Mouse (Mus musculus) forebrain, postnatal 0 days (tissue): Measurements from ENCODE around the gene Tmem42. TPM values are rescaled to one million over a fixed set of nuclear protein-coding genes. Genes with fewer than 3 reads are reported as not detected.

Source experiments
- ATAC-seq: fragments of 200-750 bp; cut with Nextera tagmentation; 2 replicates; pipeline ENCODE4 v1.8.0; 2017; ENCODE audit warnings: mild to moderate bottlenecking, moderate library complexity
- DNase-seq: peaks from one replicate; pipeline ENCODE4 v3.0.0-alpha.2; 2015
- H3K27ac ChIP-seq: fragments of 300-500 bp; sonication (generic); 2 replicates; pipeline ENCODE4 v1.5.1; 2014; ENCODE audit warnings: low read depth, mild to moderate bottlenecking, antibody characterized with exemption, low read length, moderate library complexity, mixed read lengths
- H3K27me3 ChIP-seq: fragments of 300-500 bp; sonication (generic); 2 replicates; pipeline ENCODE4 v1.6.1; 2014; ENCODE audit warnings: mild to moderate bottlenecking, low read length, mixed read lengths; ENCODE audit not compliant: insufficient read depth
- H3K36me3 ChIP-seq: fragments of 300-500 bp; sonication (generic); 2 replicates; pipeline ENCODE4 v1.6.1; 2014; ENCODE audit warnings: mild to moderate bottlenecking, moderate library complexity; ENCODE audit not compliant: insufficient read depth
- H3K4me1 ChIP-seq: fragments of 300-500 bp; sonication (generic); 2 replicates; pipeline ENCODE4 v1.6.1; 2014; ENCODE audit warnings: antibody characterized with exemption; ENCODE audit not compliant: insufficient read depth
- H3K4me2 ChIP-seq: fragments of 300-500 bp; sonication (generic); 2 replicates; pipeline ENCODE4 v1.6.1; 2014; ENCODE audit warnings: low read depth, mild to moderate bottlenecking, moderate library complexity
- H3K4me3 ChIP-seq: fragments of 300-500 bp; sonication (generic); 2 replicates; pipeline ENCODE4 v1.5.1; 2014; ENCODE audit warnings: low read depth, low read length, mixed read lengths
- H3K9ac ChIP-seq: fragments of 300-500 bp; sonication (generic); 2 replicates; pipeline ENCODE4 v1.6.1; 2014; ENCODE audit warnings: mild to moderate bottlenecking
- H3K9me3 ChIP-seq: fragments of 300-500 bp; sonication (generic); 2 replicates; pipeline ENCODE4 v1.6.1; 2016; ENCODE audit warnings: low read length
- CTCF ChIP-seq: sonication (generic); IDR thresholded peaks from 2 replicates; pipeline ENCODE4 v1.5.1; 2016; ENCODE audit warnings: antibody characterized with exemption, control low read depth, low read depth
- WGBS: fragments of 180-500 bp; shearing (Covaris S2); extraction: QIAGEN DNeasy Blood & Tissue Kit; methylation state at CpG from one replicate; pipeline ENCODE4 v1.1.7; 2014; 5-methylcytosine and 5-hydroxymethylcytosine counted together
- polyA plus RNA-seq: library from polyadenylated mRNA; unstranded; fragments of >200 nt; fragmentation: Nextera tagmentation; extraction: Ambion mirVana; gene quantifications from 2 replicates; pipeline ENCODE4 v1.2.1, GENCODE M21; 2015
- total RNA-seq: library from RNA; depleted of rRNA; stranded (reverse); fragments of >200 nt; gene quantifications from 2 replicates; pipeline ENCODE4 v1.2.3, GENCODE M21; 2014; rRNA removed

The Tmem42 gene
- total and polyA plus RNA-seq, 2 experiments from 2014 or later: 17.7 to 33.6 TPM

GRCm38 (mm10) chr9:123024201-123024600, 3.1 kb downstream of the Tmem42 start:
- WGBS: 90% methylated on average over 2 of the region's 2 CpGs
- no peaks in the 10 kb centered on the region for H3K9me3 ChIP-seq
- ATAC-seq (no peak), DNase-seq (no peak)
- H3K4me3 ChIP-seq: no peak overlapping the region
- H3K4me1 ChIP-seq: peaks cover 11% of the 10 kb centered on the region; the same call in 1 of the 2 replicates
- no peak for TF ChIP-seq CTCF
- no peak overlapping the region for H3K4me2 ChIP-seq
- no peaks in the 10 kb centered on the region for H3K36me3 ChIP-seq
- no peaks in the 10 kb centered on the region for H3K27me3 ChIP-seq
- H3K27ac ChIP-seq: no peak overlapping the region
- no peak overlapping the region for H3K9ac ChIP-seq

- H3K4me1 ChIP-seq: no peaks in the 10 kb centered on the region
- 86% methylated on average over 13 of the region's 13 CpGs for WGBS
- H3K4me3 ChIP-seq: no peak overlapping the region
- H3K9ac ChIP-seq: no peak overlapping the region
- DNase-seq (no peak), ATAC-seq (no peak)
- no peaks in the 10 kb centered on the region for H3K36me3 ChIP-seq
- no peak overlapping the region for H3K27ac ChIP-seq
- no peak for TF ChIP-seq CTCF
- H3K4me2 ChIP-seq: no peak overlapping the region
- no peaks in the 10 kb centered on the region for H3K27me3 ChIP-seq
- H3K9me3 ChIP-seq: no peaks in the 10 kb centered on the region
Measured at GRCm38 (mm10) chr9:123031496-123032246, 10.5 kb downstream of the Tmem42 start.

- ATAC-seq (no peak), DNase-seq (no peak)
- H3K9ac ChIP-seq: no peak within 1 kb of the TSS
- no peaks in the 10 kb centered on the region for H3K27me3 ChIP-seq
- no peak within 1 kb of the TSS for H3K27ac ChIP-seq
- H3K4me1 ChIP-seq: no peaks in the 10 kb centered on the region
- no peak within 1 kb of the TSS for H3K4me3 ChIP-seq
- WGBS: 89% methylated on average over 4 of the region's 4 CpGs
- no peaks in the 10 kb centered on the region for H3K36me3 ChIP-seq
- H3K4me2 ChIP-seq: no peak within 1 kb of the TSS
- no peaks in the 10 kb centered on the region for H3K9me3 ChIP-seq
- TF ChIP-seq CTCF: no peak
Measured at GRCm38 (mm10) chr9:123034426-123034825, 13.3 kb downstream of the Tmem42 start, which contains the start of gene Tgm4. TSS of gene Tgm4 (plus strand) at chr9:123034726.

GRCm38 (mm10) chr9:123047665-123048064, 26.5 kb downstream of the Tmem42 start:
- Histone ChIP-seq H3K4me1 (no peaks in the 10 kb centered on the region), H3K27ac (no peak overlapping the region), H3K36me3 (no peaks in the 10 kb centered on the region), H3K4me2 (no peak overlapping the region), H3K9ac (no peak overlapping the region), H3K9me3 (no peaks in the 10 kb centered on the region), H3K4me3 (no peak overlapping the region), H3K27me3 (no peaks in the 10 kb centered on the region)
- DNase-seq (no peak), ATAC-seq (no peak)
- TF ChIP-seq CTCF: no peak
- 92% methylated on average over 1 of the region's 1 CpGs for WGBS

GRCm38 (mm10) chr9:123058724-123059292, 37.7 kb downstream of the Tmem42 start:
- Histone ChIP-seq H3K36me3 (no peaks in the 10 kb centered on the region), H3K4me1 (no peaks in the 10 kb centered on the region), H3K4me2 (no peak overlapping the region), H3K27me3 (no peaks in the 10 kb centered on the region), H3K4me3 (no peak overlapping the region), H3K9ac (no peak overlapping the region), H3K27ac (no peak overlapping the region), H3K9me3 (no peaks in the 10 kb centered on the region)
- no peak for DNase-seq
- ATAC-seq: no peak
- no peak for TF ChIP-seq CTCF

GRCm38 (mm10) chr9:123060172-123060571, 39.0 kb downstream of the Tmem42 start:
- TF ChIP-seq CTCF: no peak
- H3K27me3 ChIP-seq: no peaks in the 10 kb centered on the region
- H3K9me3 ChIP-seq: no peaks in the 10 kb centered on the region
- H3K27ac ChIP-seq: no peak overlapping the region
- WGBS: 93% methylated on average over 3 of the region's 3 CpGs
- H3K4me2 ChIP-seq: no peak overlapping the region
- no peak overlapping the region for H3K4me3 ChIP-seq
- H3K4me1 ChIP-seq: no peaks in the 10 kb centered on the region
- ATAC-seq (no peak), DNase-seq (no peak)
- no peaks in the 10 kb centered on the region for H3K36me3 ChIP-seq
- H3K9ac ChIP-seq: no peak overlapping the region

Other genes with a start within 250 kb of the Tmem42 start
- gene Tcaim, start 215.8 kb upstream of the Tmem42 start, total RNA-seq: 15.4 and 18.7 TPM in 2 replicates
- 3.8 and 5.4 TPM in 2 replicates for gene Tcaim, start 215.8 kb upstream of the Tmem42 start, polyA plus RNA-seq
- gene Gm35549, start 177.3 kb upstream of the Tmem42 start, total RNA-seq: not detected in 2 replicates
- gene Gm35549, start 177.3 kb upstream of the Tmem42 start, polyA plus RNA-seq: not detected in 2 replicates
- 124 and 155 TPM in 2 replicates for gene Zfp445, start 155.3 kb upstream of the Tmem42 start, total RNA-seq
- gene Zfp445, start 155.3 kb upstream of the Tmem42 start, polyA plus RNA-seq: 43.0 and 69.4 TPM in 2 replicates
- 7.1 and 12.6 TPM in 2 replicates for gene Zkscan7, start 135.6 kb upstream of the Tmem42 start, total RNA-seq
- gene Zkscan7, start 135.6 kb upstream of the Tmem42 start, polyA plus RNA-seq: 0.83 and 1.6 TPM in 2 replicates
- gene Zfp105, start 98.3 kb upstream of the Tmem42 start, total RNA-seq: 12.3 and 12.6 TPM in 2 replicates
- 5.6 and 7.0 TPM in 2 replicates for gene Zfp105, start 98.3 kb upstream of the Tmem42 start, polyA plus RNA-seq
- 13.0 and 23.2 TPM in 2 replicates for gene 1110059G10Rik, start 70.3 kb upstream of the Tmem42 start, total RNA-seq
- 41.4 and 53.1 TPM in 2 replicates for gene 1110059G10Rik, start 70.3 kb upstream of the Tmem42 start, polyA plus RNA-seq
- gene Kif15, start 70.3 kb upstream of the Tmem42 start, total RNA-seq: 8.4 and 14.2 TPM in 2 replicates
- 3.8 and 5.6 TPM in 2 replicates for gene Kif15, start 70.3 kb upstream of the Tmem42 start, polyA plus RNA-seq
- 0.52 and 0.54 TPM in 2 replicates for gene Tgm4, start 13.4 kb downstream of the Tmem42 start, total RNA-seq
- gene Tgm4, start 13.4 kb downstream of the Tmem42 start, polyA plus RNA-seq: 0.46 and 0.48 TPM in 2 replicates
- 68.9 and 75.5 TPM in 2 replicates for gene Zdhhc3, start 91.9 kb downstream of the Tmem42 start, total RNA-seq
- 75.7 and 85.3 TPM in 2 replicates for gene Zdhhc3, start 91.9 kb downstream of the Tmem42 start, polyA plus RNA-seq
- gene Exosc7, start 91.9 kb downstream of the Tmem42 start, total RNA-seq: 40.3 and 47.5 TPM in 2 replicates
- gene Exosc7, start 91.9 kb downstream of the Tmem42 start, polyA plus RNA-seq: 64.1 and 65.0 TPM in 2 replicates
- gene Clec3b, start 129.6 kb downstream of the Tmem42 start, total RNA-seq: 1.8 and 3.9 TPM in 2 replicates
- gene Clec3b, start 129.6 kb downstream of the Tmem42 start, polyA plus RNA-seq: 1.6 TPM in 2 replicates
- gene Cdcp1, start 194.7 kb downstream of the Tmem42 start, total RNA-seq: 0.48 and 0.92 TPM in 2 replicates
- 0.10 and 0.16 TPM in 2 replicates for gene Cdcp1, start 194.7 kb downstream of the Tmem42 start, polyA plus RNA-seq
- 175 and 182 TPM in 2 replicates for gene Tmem158, start 239.4 kb downstream of the Tmem42 start, total RNA-seq
- gene Tmem158, start 239.4 kb downstream of the Tmem42 start, polyA plus RNA-seq: 103 and 113 TPM in 2 replicates